Mouse (Mus musculus) stomach, postnatal 0 days (tissue): Measurements from ENCODE around the gene Susd4.

Experiments used
- CTCF ChIP-seq: IDR thresholded peaks from 2 replicates; pipeline ENCODE4 v1.5.1; 2016; ENCODE audit warnings: antibody characterized with exemption, low read depth, mild to moderate bottlenecking, moderate library complexity
- EP300 ChIP-seq: optimal IDR thresholded peaks from 2 replicates; pipeline ENCODE3; 2016; ENCODE audit warnings: antibody characterized with exemption

DNA sequence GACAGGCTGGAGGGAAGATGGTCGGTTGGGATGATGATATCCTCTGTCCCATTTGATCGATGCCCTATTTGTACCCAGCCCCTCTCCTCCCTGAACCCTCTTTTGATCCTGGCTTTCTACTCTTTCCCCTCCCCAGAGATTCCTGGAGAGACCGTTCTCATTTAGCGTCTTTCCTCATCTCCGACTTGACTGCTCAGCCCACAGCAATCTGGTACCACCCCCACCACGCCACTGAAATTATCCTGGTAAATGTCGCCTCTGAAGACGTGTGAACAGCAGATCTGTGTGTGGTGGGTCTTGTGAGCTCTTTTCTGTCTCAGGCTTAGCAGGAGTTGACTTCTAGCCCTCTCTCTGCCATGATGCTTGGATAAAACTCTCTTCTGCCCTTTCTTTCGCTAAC, 31.0 kb downstream of the Susd4 start:
- TF ChIP-seq CTCF: no peak
- TF ChIP-seq EP300: no peak
